Mouse (Mus musculus): Measurements from ENCODE around the gene Mfsd13b. TPM values are rescaled to one million over a fixed set of nuclear protein-coding genes. Genes with fewer than 3 reads are reported as not detected.

Gene Mfsd13b
- polyA plus RNA-seq, 1 experiment = 130 TPM

DNA sequence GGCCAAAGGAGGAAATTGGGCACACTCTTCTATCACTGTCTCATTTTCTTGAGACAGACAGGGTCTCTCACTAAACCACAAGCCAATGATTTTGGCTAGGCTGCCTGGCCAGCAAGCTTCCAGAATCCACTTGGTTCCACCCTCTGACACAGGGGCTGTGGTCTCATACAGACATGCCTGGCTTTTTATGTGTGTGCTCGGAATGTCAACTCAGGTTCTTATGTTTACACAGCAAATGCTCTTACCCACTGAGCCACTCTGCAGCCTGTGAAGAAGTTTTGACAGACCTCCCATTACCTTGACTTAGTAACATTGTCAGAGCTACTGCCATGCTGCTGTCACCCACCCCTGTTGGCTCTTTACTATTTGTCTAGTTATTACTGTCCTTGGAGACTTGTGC, 59.7 kb downstream of the Mfsd13b start:
- Histone ChIP-seq H3K27ac (ENCODE audit: control insufficient read depth, insufficient read depth, low read depth, low read length) (no peak overlapping the region), H3K36me3 (ENCODE audit: control insufficient read depth, insufficient read depth, low read length) (no peaks in the 10 kb centered on the region), H3K4me3 (ENCODE audit: control insufficient read depth, low read depth, low read length) (no peak overlapping the region), H3K27me3 (ENCODE audit: control insufficient read depth, insufficient read depth, low read length) (no peaks in the 10 kb centered on the region), H3K4me1 (ENCODE audit: control insufficient read depth, insufficient read depth, low read length) (no peaks in the 10 kb centered on the region)
- no peak for TF ChIP-seq CTCF (IDR thresholded peaks at IDR 0.05; ENCODE audit: control insufficient read depth, insufficient read depth, insufficient replicate concordance, low read depth, low read length)
- no peak for TF ChIP-seq POLR2A (IDR thresholded peaks at IDR 0.05; ENCODE audit: control insufficient read depth, low read depth, low read length)

DNA sequence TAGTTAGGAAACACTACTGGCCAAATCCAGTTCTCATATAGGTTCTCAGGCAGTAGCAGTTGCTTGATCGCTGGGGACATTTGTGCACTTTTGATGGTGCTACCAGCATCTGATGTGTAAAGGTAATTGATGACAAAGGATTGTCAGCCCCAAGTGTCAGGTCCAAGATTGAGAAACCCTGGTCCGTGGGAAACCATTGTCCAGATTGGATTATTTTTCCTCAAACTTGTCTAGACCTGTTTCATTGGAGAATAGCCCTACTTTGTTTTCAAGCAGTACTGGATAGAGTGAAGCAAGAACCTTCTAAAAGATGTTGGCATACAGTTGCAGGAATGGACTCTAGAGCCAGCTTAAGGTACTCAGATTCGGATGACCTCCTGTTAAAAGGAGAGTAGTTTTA, 60.7 kb downstream of the Mfsd13b start:
- Histone ChIP-seq H3K27me3 (ENCODE audit: control insufficient read depth, insufficient read depth, low read length) (no peaks in the 10 kb centered on the region), H3K36me3 (ENCODE audit: control insufficient read depth, insufficient read depth, low read length) (no peaks in the 10 kb centered on the region), H3K4me3 (ENCODE audit: control insufficient read depth, low read depth, low read length) (no peak overlapping the region), H3K4me1 (ENCODE audit: control insufficient read depth, insufficient read depth, low read length) (no peaks in the 10 kb centered on the region), H3K27ac (ENCODE audit: control insufficient read depth, insufficient read depth, low read depth, low read length) (no peak overlapping the region)
- TF ChIP-seq POLR2A (IDR thresholded peaks at IDR 0.05; ENCODE audit: control insufficient read depth, low read depth, low read length) (no peak), CTCF (IDR thresholded peaks at IDR 0.05; ENCODE audit: control insufficient read depth, insufficient read depth, insufficient replicate concordance, low read depth, low read length) (no peak)

DNA sequence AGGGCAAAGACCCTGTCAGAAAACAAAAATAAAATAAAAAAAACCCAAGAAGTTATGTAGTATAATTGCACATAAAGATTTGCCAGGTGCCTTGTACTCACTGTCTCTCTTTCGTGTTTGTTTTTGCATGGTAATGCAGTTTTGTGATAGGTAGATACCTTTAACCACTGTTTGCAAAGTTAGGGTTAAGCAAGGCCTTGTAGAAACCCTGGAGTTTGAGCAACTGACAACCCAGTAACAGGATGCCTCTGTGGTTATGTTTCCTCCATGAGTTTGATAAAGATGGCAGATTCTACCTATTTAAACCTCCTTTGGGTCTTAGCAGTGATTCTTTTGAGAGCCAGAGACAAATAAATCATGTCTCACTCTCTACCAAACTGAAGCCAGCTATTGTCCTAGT, 61.2 kb downstream of the Mfsd13b start:
- Histone ChIP-seq H3K4me3 (ENCODE audit: control insufficient read depth, low read depth, low read length) (no peak overlapping the region), H3K27me3 (ENCODE audit: control insufficient read depth, insufficient read depth, low read length) (no peaks in the 10 kb centered on the region), H3K4me1 (ENCODE audit: control insufficient read depth, insufficient read depth, low read length) (no peaks in the 10 kb centered on the region), H3K36me3 (ENCODE audit: control insufficient read depth, insufficient read depth, low read length) (no peaks in the 10 kb centered on the region), H3K27ac (ENCODE audit: control insufficient read depth, insufficient read depth, low read depth, low read length) (no peak overlapping the region)
- TF ChIP-seq CTCF (IDR thresholded peaks at IDR 0.05; ENCODE audit: control insufficient read depth, insufficient read depth, insufficient replicate concordance, low read depth, low read length) (no peak), POLR2A (IDR thresholded peaks at IDR 0.05; ENCODE audit: control insufficient read depth, low read depth, low read length) (no peak)

DNA sequence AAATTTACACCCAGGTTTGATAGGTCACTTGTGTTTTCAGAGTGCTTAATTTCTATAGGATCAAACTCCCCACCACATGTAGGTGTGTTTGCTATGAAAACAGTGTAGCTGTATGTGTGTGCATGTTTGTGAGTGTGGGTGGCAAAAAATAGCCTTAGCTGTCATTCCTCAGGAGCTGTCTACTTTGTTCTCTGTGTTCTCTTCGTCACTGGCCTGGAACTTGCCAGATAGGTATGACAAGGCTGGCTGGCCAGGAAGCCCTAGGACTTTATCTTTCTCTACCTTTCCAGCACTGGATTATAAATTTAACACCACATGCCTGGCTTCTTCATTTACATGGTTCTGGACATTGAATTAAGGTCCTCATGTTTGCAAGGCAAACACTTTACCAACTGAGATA, 61.9 kb downstream of the Mfsd13b start:
- TF ChIP-seq POLR2A (IDR thresholded peaks at IDR 0.05; ENCODE audit: control insufficient read depth, low read depth, low read length) (no peak), CTCF (IDR thresholded peaks at IDR 0.05; ENCODE audit: control insufficient read depth, insufficient read depth, insufficient replicate concordance, low read depth, low read length) (no peak)
- no peaks in the 10 kb centered on the region for H3K36me3 ChIP-seq (ENCODE audit: control insufficient read depth, insufficient read depth, low read length)

DNA sequence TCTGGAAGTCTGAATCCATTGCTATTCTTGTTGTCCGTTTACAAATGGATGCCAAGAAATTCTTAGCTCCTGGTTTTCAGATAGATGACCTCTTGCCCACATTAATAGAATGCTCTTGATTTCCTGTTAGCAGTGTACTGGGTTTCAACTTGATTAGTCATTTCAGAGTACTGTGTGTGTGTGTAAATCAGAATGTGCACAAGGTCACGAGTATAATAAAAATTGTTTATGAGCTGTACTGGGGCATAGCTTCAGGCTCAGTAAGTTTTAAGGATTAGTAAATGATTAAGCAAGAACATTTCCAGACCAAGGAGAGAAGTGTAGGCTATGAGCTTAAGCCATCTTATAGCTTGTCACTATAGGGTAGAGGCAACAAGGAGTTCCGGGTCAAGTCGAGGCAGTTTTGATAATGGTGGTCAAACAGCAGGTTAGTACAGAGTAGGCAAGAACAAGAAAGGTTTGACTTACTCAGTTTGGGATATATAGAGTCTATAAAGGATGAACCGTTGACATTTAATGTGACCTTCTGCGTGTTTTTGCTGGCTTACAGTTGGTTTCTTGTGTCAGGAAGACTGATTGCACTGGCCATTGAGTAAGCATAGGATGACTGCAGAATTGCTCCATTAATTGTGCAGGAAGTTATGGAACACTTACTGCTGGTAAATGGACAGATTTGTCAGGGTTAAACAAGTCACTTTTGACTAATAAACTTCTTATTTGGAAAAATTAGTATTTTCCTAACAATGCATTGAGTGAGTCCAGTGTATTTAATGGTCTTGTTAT, 63.6 kb downstream of the Mfsd13b start:
- Histone ChIP-seq H3K36me3 (ENCODE audit: control insufficient read depth, insufficient read depth, low read length) (peaks cover 2% of the 10 kb centered on the region), H3K27me3 (ENCODE audit: control insufficient read depth, insufficient read depth, low read length) (no peaks in the 10 kb centered on the region)
- TF ChIP-seq CTCF (IDR thresholded peaks at IDR 0.05; ENCODE audit: control insufficient read depth, insufficient read depth, insufficient replicate concordance, low read depth, low read length) (no peak), POLR2A (IDR thresholded peaks at IDR 0.05; ENCODE audit: control insufficient read depth, low read depth, low read length) (no peak)

More for the DNA sequence above, 61.9 kb downstream of the Mfsd13b start:
- H3K27me3 ChIP-seq (ENCODE audit: control insufficient read depth, insufficient read depth, low read length) = no peaks in the 10 kb centered on the region
- H3K4me1 ChIP-seq (ENCODE audit: control insufficient read depth, insufficient read depth, low read length) = no peaks in the 10 kb centered on the region
- no peak overlapping the region for H3K4me3 ChIP-seq (ENCODE audit: control insufficient read depth, low read depth, low read length)
- H3K27ac ChIP-seq (ENCODE audit: control insufficient read depth, insufficient read depth, low read depth, low read length) = no peak overlapping the region

DNA sequence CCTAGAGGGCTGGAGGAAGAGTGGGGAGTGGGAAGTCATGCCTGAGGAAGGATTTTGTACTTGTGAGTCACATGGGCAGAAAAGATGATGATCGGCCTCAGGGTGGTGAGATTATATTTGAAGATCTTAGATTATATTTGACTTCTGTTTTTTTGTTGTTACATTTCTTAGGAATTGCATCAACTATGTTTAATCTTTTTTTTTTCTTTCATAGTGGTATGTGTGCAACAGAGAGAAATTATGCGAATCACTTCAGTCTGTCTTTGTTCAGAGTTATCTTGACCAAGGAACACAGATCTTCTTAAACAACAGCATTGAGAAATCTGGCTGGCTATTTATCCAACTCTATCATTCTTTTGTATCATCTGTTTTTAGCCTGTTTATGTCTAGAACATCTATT, 65.3 kb downstream of the Mfsd13b start:
- no peak for TF ChIP-seq POLR2A (IDR thresholded peaks at IDR 0.05; ENCODE audit: control insufficient read depth, low read depth, low read length)
- TF ChIP-seq CTCF (IDR thresholded peaks at IDR 0.05; ENCODE audit: control insufficient read depth, insufficient read depth, insufficient replicate concordance, low read depth, low read length) = no peak
- H3K27ac ChIP-seq (ENCODE audit: control insufficient read depth, insufficient read depth, low read depth, low read length) = no peak overlapping the region
- peaks cover 2% of the 10 kb centered on the region for H3K36me3 ChIP-seq (ENCODE audit: control insufficient read depth, insufficient read depth, low read length)
- H3K4me3 ChIP-seq (ENCODE audit: control insufficient read depth, low read depth, low read length) = no peak overlapping the region
- no peaks in the 10 kb centered on the region for H3K27me3 ChIP-seq (ENCODE audit: control insufficient read depth, insufficient read depth, low read length)
- H3K4me1 ChIP-seq (ENCODE audit: control insufficient read depth, insufficient read depth, low read length) = no peaks in the 10 kb centered on the region

More for the DNA sequence above, 63.6 kb downstream of the Mfsd13b start:
- H3K4me3 ChIP-seq (ENCODE audit: control insufficient read depth, low read depth, low read length) = no peak overlapping the region
- H3K4me1 ChIP-seq (ENCODE audit: control insufficient read depth, insufficient read depth, low read length) = no peaks in the 10 kb centered on the region
- H3K27ac ChIP-seq (ENCODE audit: control insufficient read depth, insufficient read depth, low read depth, low read length) = no peak overlapping the region

DNA sequence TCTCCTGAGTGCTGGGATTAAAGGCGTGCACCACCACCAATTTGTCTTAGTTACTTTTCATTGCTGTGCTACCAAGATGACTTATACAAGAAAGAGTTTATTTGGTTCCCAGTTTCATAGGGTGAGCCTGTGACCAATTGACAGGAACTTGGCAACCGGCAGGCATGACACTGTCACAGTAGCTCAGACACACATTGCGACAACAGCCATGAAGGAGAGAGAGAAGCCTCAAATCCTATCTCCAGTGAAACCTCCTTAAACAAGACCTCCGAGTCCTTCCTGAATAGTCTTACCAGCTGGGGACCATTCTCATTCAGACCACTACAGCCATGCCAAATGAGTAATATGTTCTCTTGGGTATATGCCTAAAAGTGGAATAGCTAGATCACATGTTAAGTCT, 70.8 kb downstream of the Mfsd13b start:
- TF ChIP-seq CTCF (IDR thresholded peaks at IDR 0.05; ENCODE audit: control insufficient read depth, insufficient read depth, insufficient replicate concordance, low read depth, low read length) = no peak
- TF ChIP-seq POLR2A (IDR thresholded peaks at IDR 0.05; ENCODE audit: control insufficient read depth, low read depth, low read length) = no peak
- H3K36me3 ChIP-seq (ENCODE audit: control insufficient read depth, insufficient read depth, low read length) = peaks cover 2% of the 10 kb centered on the region
- no peak overlapping the region for H3K27ac ChIP-seq (ENCODE audit: control insufficient read depth, insufficient read depth, low read depth, low read length)
- no peak overlapping the region for H3K4me3 ChIP-seq (ENCODE audit: control insufficient read depth, low read depth, low read length)
- no peaks in the 10 kb centered on the region for H3K4me1 ChIP-seq (ENCODE audit: control insufficient read depth, insufficient read depth, low read length)
- H3K27me3 ChIP-seq (ENCODE audit: control insufficient read depth, insufficient read depth, low read length) = no peaks in the 10 kb centered on the region

Measured in testis, adult 2 months (tissue).